Mouse (Mus musculus): Measurements from ENCODE around the gene Gucy2g. TPM values are rescaled to one million over a fixed set of nuclear protein-coding genes. Genes with fewer than 3 reads are reported as not detected.

The Gucy2g gene
- polyA plus RNA-seq (2015; fragmentation: Nextera tagmentation; extraction: Ambion mirVana) = 0.06 TPM in 1 of 2 replicates, not detected in the other

GRCm38 (mm10) chr19:55241186-55241645 is at the start of gene Gucy2g:
Gucy2g (minus strand) TSS chr19:55241236.
- 78% methylated on average over 6 of the region's 6 CpGs for WGBS
- H3K27ac ChIP-seq = no peak within 1 kb of the TSS

GRCm38 (mm10) chr19:55288974-55289373 is 47.9 kb upstream of the Gucy2g start:
- Histone ChIP-seq H3K36me3 (0 out of 2 replicates have a peak, but pooled peaks cover 5% of the 10 kb centered on the region), H3K27me3 (no peaks in the 10 kb centered on the region), H3K4me2 (no peak overlapping the region), H3K4me3 (no peak overlapping the region), H3K9ac (no peak overlapping the region), H3K27ac (no peak overlapping the region), H3K4me1 (peaks cover 6% of the 10 kb centered on the region; the same call in 1 of the 2 replicates), H3K9me3 (no peaks in the 10 kb centered on the region)
- ATAC-seq (ENCODE audit: insufficient number of reproducible peaks, insufficient read depth, low FRiP score, low TSS enrichment, low read depth) = no peak

More at GRCm38 (mm10) chr19:55241186-55241645, at the start of gene Gucy2g:
- H3K9ac ChIP-seq = no peak within 1 kb of the TSS
- H3K27me3 ChIP-seq = no peaks in the 10 kb centered on the region
- H3K4me3 ChIP-seq = no peak within 1 kb of the TSS
- H3K4me1 ChIP-seq = 0 out of 2 replicates have a peak, but pooled peaks cover 2% of the 10 kb centered on the region
- no peak within 1 kb of the TSS for H3K4me2 ChIP-seq
- no peaks in the 10 kb centered on the region for H3K36me3 ChIP-seq
- ATAC-seq (ENCODE audit: insufficient number of reproducible peaks, insufficient read depth, low FRiP score, low TSS enrichment, low read depth) = no peak
- no peaks in the 10 kb centered on the region for H3K9me3 ChIP-seq

GRCm38 (mm10) chr19:55286034-55286433 is 45.0 kb upstream of the Gucy2g start:
- no peak overlapping the region for H3K9ac ChIP-seq
- H3K4me3 ChIP-seq = no peak overlapping the region
- H3K4me1 ChIP-seq = no peaks in the 10 kb centered on the region
- H3K9me3 ChIP-seq = no peaks in the 10 kb centered on the region
- no peak for ATAC-seq (ENCODE audit: insufficient number of reproducible peaks, insufficient read depth, low FRiP score, low TSS enrichment, low read depth)
- peaks cover 12% of the 10 kb centered on the region for H3K36me3 ChIP-seq
- 71% methylated on average over 4 of the region's 4 CpGs for WGBS
- H3K27ac ChIP-seq = no peak overlapping the region
- no peak overlapping the region for H3K4me2 ChIP-seq
- no peaks in the 10 kb centered on the region for H3K27me3 ChIP-seq

- no peak for ATAC-seq (ENCODE audit: insufficient number of reproducible peaks, insufficient read depth, low FRiP score, low TSS enrichment, low read depth)
These were observed 43.1 kb upstream of the Gucy2g start for GRCm38 (mm10) chr19:55284093-55284492.

GRCm38 (mm10) chr19:55276770-55277169 is 35.7 kb upstream of the Gucy2g start:
- no peak overlapping the region for H3K9ac ChIP-seq
- no peaks in the 10 kb centered on the region for H3K27me3 ChIP-seq
- no peak overlapping the region for H3K4me3 ChIP-seq
- no peak for ATAC-seq (ENCODE audit: insufficient number of reproducible peaks, insufficient read depth, low FRiP score, low TSS enrichment, low read depth)
- peaks cover 11% of the 10 kb centered on the region for H3K36me3 ChIP-seq
- 86% methylated on average over 3 of the region's 3 CpGs for WGBS
- no peaks in the 10 kb centered on the region for H3K4me1 ChIP-seq
- no peak overlapping the region for H3K4me2 ChIP-seq
- H3K27ac ChIP-seq = no peak overlapping the region
- no peaks in the 10 kb centered on the region for H3K9me3 ChIP-seq

More at GRCm38 (mm10) chr19:55284093-55284492, 43.1 kb upstream of the Gucy2g start:
- no peaks in the 10 kb centered on the region for H3K27me3 ChIP-seq
- H3K27ac ChIP-seq = no peak overlapping the region
- WGBS = 88% methylated on average over 4 of the region's 4 CpGs
- H3K9ac ChIP-seq = no peak overlapping the region
- no peak overlapping the region for H3K4me3 ChIP-seq
- no peaks in the 10 kb centered on the region for H3K9me3 ChIP-seq
- H3K4me2 ChIP-seq = no peak overlapping the region
- no peaks in the 10 kb centered on the region for H3K4me1 ChIP-seq
- H3K36me3 ChIP-seq = peaks cover 16% of the 10 kb centered on the region

GRCm38 (mm10) chr19:55276100-55276499 is 35.1 kb upstream of the Gucy2g start:
- Histone ChIP-seq H3K4me1 (peaks cover 3% of the 10 kb centered on the region; the same call in 1 of the 2 replicates), H3K4me2 (no peak overlapping the region), H3K9ac (no peak overlapping the region), H3K36me3 (peaks cover 4% of the 10 kb centered on the region; the same call in 1 of the 2 replicates), H3K9me3 (no peaks in the 10 kb centered on the region), H3K4me3 (no peak overlapping the region), H3K27ac (no peak overlapping the region), H3K27me3 (no peaks in the 10 kb centered on the region)
- ATAC-seq (ENCODE audit: insufficient number of reproducible peaks, insufficient read depth, low FRiP score, low TSS enrichment, low read depth) = no peak
- WGBS = 86% methylated on average over 4 of the region's 4 CpGs

GRCm38 (mm10) chr19:55273340-55273739 is 32.3 kb upstream of the Gucy2g start:
- Histone ChIP-seq H3K36me3 (no peaks in the 10 kb centered on the region), H3K9ac (no peak overlapping the region), H3K27me3 (no peaks in the 10 kb centered on the region), H3K4me2 (no peak overlapping the region), H3K4me3 (no peak overlapping the region), H3K27ac (no peak overlapping the region), H3K4me1 (peaks cover 3% of the 10 kb centered on the region; the same call in 1 of the 2 replicates), H3K9me3 (no peaks in the 10 kb centered on the region)
- no peak for ATAC-seq (ENCODE audit: insufficient number of reproducible peaks, insufficient read depth, low FRiP score, low TSS enrichment, low read depth)
- WGBS = 78% methylated on average over 6 of the region's 6 CpGs

- Histone ChIP-seq H3K27me3 (no peaks in the 10 kb centered on the region), H3K4me2 (no peak overlapping the region), H3K27ac (no peak overlapping the region), H3K4me1 (peaks cover 6% of the 10 kb centered on the region; the same call in 1 of the 2 replicates), H3K36me3 (no peaks in the 10 kb centered on the region), H3K4me3 (no peak overlapping the region), H3K9me3 (no peaks in the 10 kb centered on the region), H3K9ac (no peak overlapping the region)
- ATAC-seq (ENCODE audit: insufficient number of reproducible peaks, insufficient read depth, low FRiP score, low TSS enrichment, low read depth) = peak; percentile 43; the same call in 1 of the 2 replicates
- WGBS = 31% methylated on average over 3 of the region's 3 CpGs
These were observed 30.4 kb upstream of the Gucy2g start for GRCm38 (mm10) chr19:55271448-55271847.

GRCm38 (mm10) chr19:55269051-55269450 is 28.0 kb upstream of the Gucy2g start:
- H3K9me3 ChIP-seq = no peaks in the 10 kb centered on the region
- ATAC-seq (ENCODE audit: insufficient number of reproducible peaks, insufficient read depth, low FRiP score, low TSS enrichment, low read depth) = no peak
- 81% methylated on average over 5 of the region's 5 CpGs for WGBS
- no peak overlapping the region for H3K4me3 ChIP-seq
- peaks cover 6% of the 10 kb centered on the region; the same call in 1 of the 2 replicates for H3K4me1 ChIP-seq
- H3K36me3 ChIP-seq = no peaks in the 10 kb centered on the region
- H3K4me2 ChIP-seq = no peak overlapping the region
- H3K9ac ChIP-seq = no peak overlapping the region
- no peaks in the 10 kb centered on the region for H3K27me3 ChIP-seq
- H3K27ac ChIP-seq = no peak overlapping the region

- no peak overlapping the region for H3K4me2 ChIP-seq
- no peak for ATAC-seq (ENCODE audit: insufficient number of reproducible peaks, insufficient read depth, low FRiP score, low TSS enrichment, low read depth)
- WGBS = 70% methylated on average over 3 of the region's 3 CpGs
These were observed 27.1 kb upstream of the Gucy2g start for GRCm38 (mm10) chr19:55268150-55268549.

GRCm38 (mm10) chr19:55266786-55267185 is 25.8 kb upstream of the Gucy2g start:
- 69% methylated on average over 3 of the region's 3 CpGs for WGBS
- Histone ChIP-seq H3K9me3 (no peaks in the 10 kb centered on the region), H3K36me3 (no peaks in the 10 kb centered on the region), H3K27me3 (no peaks in the 10 kb centered on the region), H3K27ac (no peak overlapping the region), H3K4me3 (no peak overlapping the region), H3K4me2 (no peak overlapping the region), H3K9ac (no peak overlapping the region), H3K4me1 (peaks cover 6% of the 10 kb centered on the region; the same call in 1 of the 2 replicates)
- ATAC-seq (ENCODE audit: insufficient number of reproducible peaks, insufficient read depth, low FRiP score, low TSS enrichment, low read depth) = no peak

More at GRCm38 (mm10) chr19:55268150-55268549, 27.1 kb upstream of the Gucy2g start:
- H3K4me1 ChIP-seq = peaks cover 6% of the 10 kb centered on the region; the same call in 1 of the 2 replicates
- H3K9ac ChIP-seq = no peak overlapping the region
- H3K36me3 ChIP-seq = no peaks in the 10 kb centered on the region
- H3K4me3 ChIP-seq = no peak overlapping the region
- no peaks in the 10 kb centered on the region for H3K27me3 ChIP-seq
- no peaks in the 10 kb centered on the region for H3K9me3 ChIP-seq
- no peak overlapping the region for H3K27ac ChIP-seq

GRCm38 (mm10) chr19:55265269-55265668 is 24.2 kb upstream of the Gucy2g start:
- Histone ChIP-seq H3K27ac (no peak overlapping the region), H3K4me3 (no peak overlapping the region), H3K9ac (no peak overlapping the region), H3K4me2 (no peak overlapping the region), H3K9me3 (no peaks in the 10 kb centered on the region), H3K4me1 (peaks cover 3% of the 10 kb centered on the region; the same call in 1 of the 2 replicates), H3K27me3 (no peaks in the 10 kb centered on the region), H3K36me3 (no peaks in the 10 kb centered on the region)
- ATAC-seq (ENCODE audit: insufficient number of reproducible peaks, insufficient read depth, low FRiP score, low TSS enrichment, low read depth) = no peak
- 65% methylated on average over 3 of the region's 3 CpGs for WGBS

All from embryonic facial prominence, embryonic 13.5 days (tissue).